Mouse (Mus musculus) bone marrow, adult 2 months (tissue): ENCODE data around the gene Adora3.

Source experiments
- CTCF ChIP-seq: fragments of 200-500 bp; IDR thresholded peaks from 2 replicates; pipeline ENCODE4 v1.5.1; 2011; ENCODE audit warnings: low read length, control low read depth; ENCODE audit not compliant: control insufficient read depth, insufficient read depth
- POLR2A ChIP-seq: fragments of 200-500 bp; IDR thresholded peaks from 2 replicates; pipeline ENCODE4 v1.6.1; 2011; ENCODE audit warnings: low read depth, mild to moderate bottlenecking, control low read depth, low read length, borderline replicate concordance; ENCODE audit not compliant: control insufficient read depth

- TF ChIP-seq CTCF (no peak), POLR2A (no peak)
Observed at GRCm38 (mm10) chr3:105824103-105824502, 46.6 kb upstream of the Adora3 start.
